Mouse (Mus musculus): Measurements from ENCODE around the gene Gm21913.
"Not testable (repeated sequence)": the region's sequence is repeated elsewhere in the genome, so short reads cannot be mapped to it uniquely, and the experiment has no call there.

Gm21913 gene

DNA sequence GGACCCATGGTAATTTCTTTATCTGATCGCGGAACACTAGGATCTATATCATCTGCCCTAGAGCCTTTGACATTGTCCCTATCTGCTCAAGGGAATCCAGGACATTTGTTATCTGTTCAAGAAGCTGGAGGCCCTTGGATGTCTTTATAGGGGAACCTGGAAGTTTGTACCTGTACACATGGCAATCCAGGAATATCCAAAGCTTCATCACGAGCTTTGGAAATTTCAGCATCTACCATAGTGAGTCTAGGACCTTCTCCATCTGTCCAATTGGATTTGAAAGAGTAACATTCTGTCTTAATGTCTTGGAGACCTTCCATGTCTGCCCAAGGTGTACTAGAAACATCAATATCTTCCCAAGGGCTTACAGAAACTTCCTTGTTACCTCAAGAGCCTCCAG, at the start of gene Gm21913:
Gene Gm21913, plus strand, starts transcription at position 301 of the 400 bp plus-strand sequence.
- not testable (repeated sequence) for DNase-seq (ENCODE audit: low spot score in 2 of 2)

All from spleen, postnatal 10 days (tissue).